Mouse (Mus musculus): ENCODE results near the gene Mdm2. TPM values are rescaled to one million over a fixed set of nuclear protein-coding genes. Genes with fewer than 3 reads are reported as not detected.
A peak's percentile ranks its signal among the peaks of the same experiment; 100 is the strongest.

Gene Mdm2
- polyA plus RNA-seq, 1 experiment from 2014 or later, result 60.6 TPM

GRCm38 (mm10) chr10:117666947-117667630 lies 43.5 kb downstream of the Mdm2 start:
- no peak for DNase-seq (ENCODE audit: low spot score)
- H3K4me3 ChIP-seq, result no peak overlapping the region
- H3K36me3 ChIP-seq, result no peaks in the 10 kb centered on the region
- 93% methylated on average over 9 of the region's 9 CpGs for WGBS
- peaks cover 10% of the 10 kb centered on the region for H3K4me1 ChIP-seq
- H3K27ac ChIP-seq (replicated peaks), result no peak overlapping the region
- H3K9me3 ChIP-seq (replicated peaks), result no peaks in the 10 kb centered on the region
- H3K27me3 ChIP-seq (ENCODE audit: low read depth, poor library complexity, severe bottlenecking), result no peaks in the 10 kb centered on the region

GRCm38 (mm10) chr10:117666361-117666760 lies 44.2 kb downstream of the Mdm2 start:
- 86% methylated on average over 3 of the region's 3 CpGs for WGBS
- Histone ChIP-seq H3K36me3 (no peaks in the 10 kb centered on the region), H3K4me3 (no peak overlapping the region), H3K9me3 (replicated peaks) (no peaks in the 10 kb centered on the region), H3K27me3 (ENCODE audit: low read depth, poor library complexity, severe bottlenecking) (no peaks in the 10 kb centered on the region), H3K27ac (replicated peaks) (no peak overlapping the region), H3K4me1 (peaks cover 10% of the 10 kb centered on the region)
- DNase-seq (ENCODE audit: low spot score), result no peak

- Histone ChIP-seq H3K9me3 (replicated peaks) (no peaks in the 10 kb centered on the region), H3K4me1 (peaks cover 10% of the 10 kb centered on the region), H3K36me3 (no peaks in the 10 kb centered on the region), H3K27ac (replicated peaks) (no peak overlapping the region), H3K27me3 (ENCODE audit: low read depth, poor library complexity, severe bottlenecking) (no peaks in the 10 kb centered on the region), H3K4me3 (no peak overlapping the region)
- WGBS, result 85% methylated on average over 9 of the region's 9 CpGs
- no peak for DNase-seq (ENCODE audit: low spot score)
Observed at GRCm38 (mm10) chr10:117665376-117666275, 44.9 kb downstream of the Mdm2 start.

- H3K27me3 ChIP-seq (ENCODE audit: low read depth, poor library complexity, severe bottlenecking), result no peaks in the 10 kb centered on the region
- H3K4me1 ChIP-seq, result peaks cover 11% of the 10 kb centered on the region
- no peak overlapping the region for H3K4me3 ChIP-seq
- H3K9me3 ChIP-seq (replicated peaks), result no peaks in the 10 kb centered on the region
- H3K27ac ChIP-seq (replicated peaks), result no peak overlapping the region
- H3K36me3 ChIP-seq, result no peaks in the 10 kb centered on the region
- no peak for DNase-seq (ENCODE audit: low spot score)
Observed at GRCm38 (mm10) chr10:117664926-117665209, 45.7 kb downstream of the Mdm2 start.

- 64% methylated on average over 14 of the region's 14 CpGs for WGBS
- H3K9me3 ChIP-seq (replicated peaks), result no peaks in the 10 kb centered on the region
- peak overlapping the region; percentile 28 for H3K4me3 ChIP-seq
- H3K27ac ChIP-seq (replicated peaks), result no peak overlapping the region
- H3K27me3 ChIP-seq (ENCODE audit: low read depth, poor library complexity, severe bottlenecking), result no peaks in the 10 kb centered on the region
- no peak for DNase-seq (ENCODE audit: low spot score)
- H3K36me3 ChIP-seq, result no peaks in the 10 kb centered on the region
- peaks cover 16% of the 10 kb centered on the region for H3K4me1 ChIP-seq
Observed at GRCm38 (mm10) chr10:117664208-117664925, 46.2 kb downstream of the Mdm2 start.

- 25% methylated on average over 9 of the region's 9 CpGs for WGBS
- H3K9me3 ChIP-seq (replicated peaks), result no peaks in the 10 kb centered on the region
- no peaks in the 10 kb centered on the region for H3K27me3 ChIP-seq (ENCODE audit: low read depth, poor library complexity, severe bottlenecking)
- H3K27ac ChIP-seq (replicated peaks), result no peak overlapping the region
- no peak for DNase-seq (ENCODE audit: low spot score)
- peaks cover 16% of the 10 kb centered on the region for H3K4me1 ChIP-seq
- peak overlapping the region; percentile 28 for H3K4me3 ChIP-seq
- H3K36me3 ChIP-seq, result no peaks in the 10 kb centered on the region
Observed at GRCm38 (mm10) chr10:117663865-117664200, 46.7 kb downstream of the Mdm2 start.

GRCm38 (mm10) chr10:117663056-117663864 lies 47.3 kb downstream of the Mdm2 start:
- H3K4me3 ChIP-seq, result peak overlapping the region; percentile 28; the same call in 1 of the 2 replicates
- peaks cover 16% of the 10 kb centered on the region for H3K4me1 ChIP-seq
- WGBS, result 83% methylated on average over 14 of the region's 14 CpGs
- H3K9me3 ChIP-seq (replicated peaks), result no peaks in the 10 kb centered on the region
- no peaks in the 10 kb centered on the region for H3K27me3 ChIP-seq (ENCODE audit: low read depth, poor library complexity, severe bottlenecking)
- DNase-seq (ENCODE audit: low spot score), result no peak
- H3K27ac ChIP-seq (replicated peaks), result no peak overlapping the region
- H3K36me3 ChIP-seq, result no peaks in the 10 kb centered on the region

- Histone ChIP-seq H3K36me3 (no peaks in the 10 kb centered on the region), H3K27me3 (ENCODE audit: low read depth, poor library complexity, severe bottlenecking) (no peaks in the 10 kb centered on the region), H3K4me3 (no peak overlapping the region), H3K9me3 (replicated peaks) (no peaks in the 10 kb centered on the region), H3K27ac (replicated peaks) (no peak overlapping the region), H3K4me1 (peaks cover 16% of the 10 kb centered on the region)
- no peak for DNase-seq (ENCODE audit: low spot score)
- 84% methylated on average over 15 of the region's 15 CpGs for WGBS
Observed at GRCm38 (mm10) chr10:117662316-117663055, 48.1 kb downstream of the Mdm2 start.

- Histone ChIP-seq H3K36me3 (no peaks in the 10 kb centered on the region), H3K9me3 (replicated peaks) (no peaks in the 10 kb centered on the region), H3K27ac (replicated peaks) (no peak overlapping the region), H3K27me3 (ENCODE audit: low read depth, poor library complexity, severe bottlenecking) (no peaks in the 10 kb centered on the region), H3K4me3 (no peak overlapping the region), H3K4me1 (peaks cover 16% of the 10 kb centered on the region)
- 64% methylated on average over 11 of the region's 11 CpGs for WGBS
- DNase-seq (ENCODE audit: low spot score), result no peak
Observed at GRCm38 (mm10) chr10:117659819-117660218, 50.7 kb downstream of the Mdm2 start.

GRCm38 (mm10) chr10:117659430-117659813 lies 51.1 kb downstream of the Mdm2 start:
- Histone ChIP-seq H3K36me3 (no peaks in the 10 kb centered on the region), H3K9me3 (replicated peaks) (no peaks in the 10 kb centered on the region), H3K4me3 (no peak overlapping the region), H3K27me3 (ENCODE audit: low read depth, poor library complexity, severe bottlenecking) (no peaks in the 10 kb centered on the region), H3K4me1 (peaks cover 16% of the 10 kb centered on the region), H3K27ac (replicated peaks) (no peak overlapping the region)
- WGBS, result 76% methylated on average over 11 of the region's 11 CpGs
- no peak for DNase-seq (ENCODE audit: low spot score)

GRCm38 (mm10) chr10:117658522-117659429 lies 51.8 kb downstream of the Mdm2 start:
- DNase-seq (ENCODE audit: low spot score), result no peak
- H3K36me3 ChIP-seq, result no peaks in the 10 kb centered on the region
- no peaks in the 10 kb centered on the region for H3K27me3 ChIP-seq (ENCODE audit: low read depth, poor library complexity, severe bottlenecking)
- WGBS, result 92% methylated on average over 14 of the region's 14 CpGs
- no peak overlapping the region for H3K27ac ChIP-seq (replicated peaks)
- H3K4me3 ChIP-seq, result no peak overlapping the region
- H3K4me1 ChIP-seq, result peaks cover 11% of the 10 kb centered on the region
- no peaks in the 10 kb centered on the region for H3K9me3 ChIP-seq (replicated peaks)
